Mouse (Mus musculus): ENCODE data around the gene Pum2.

GRCm38 (mm10) chr12:8673974-8674306, at the start of gene Pum2:
- no peak for TF ChIP-seq CTCF (IDR thresholded peaks at IDR 0.05; ENCODE audit: low read depth, low read length)
- TF ChIP-seq POLR2A (IDR thresholded peaks at IDR 0.05; ENCODE audit: extremely low read depth, insufficient read depth, low read length): peak; percentile 64
